Mouse (Mus musculus): ENCODE measurements at regions not wholly inside any gene's neighbourhood (a gene's known extent, or its start where the extent isn't known, plus 50 kb on each side); places are given as distances from the start of the nearest gene placed in this dataset.
A peak's percentile ranks its signal among the peaks of the same experiment; 100 is the strongest.
"Not testable (repeated sequence)": the region's sequence is repeated elsewhere in the genome, so short reads cannot be mapped to it uniquely, and the experiment has no call there.

DNA sequence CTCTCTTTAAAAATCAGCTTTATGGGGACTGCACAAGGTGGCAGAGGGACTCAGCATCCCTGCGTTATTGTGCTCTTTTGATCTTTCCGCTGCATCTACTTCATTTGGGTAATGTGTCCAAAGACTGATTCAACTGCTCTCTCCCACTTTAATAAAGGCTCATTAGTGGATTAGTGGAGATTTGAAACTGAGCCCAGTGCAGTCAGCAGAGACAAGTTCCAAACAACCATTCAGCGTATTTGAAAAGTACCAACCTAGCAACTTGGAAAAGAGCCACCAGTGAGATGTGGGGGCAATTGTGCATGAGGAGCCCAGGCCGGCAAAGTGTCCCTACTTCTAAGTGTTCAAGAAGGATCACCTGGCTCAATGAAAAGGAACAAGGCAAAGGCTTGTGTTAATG is 183.4 kb downstream of the Basp1 start:
- ATAC-seq (ENCODE audit: low FRiP score) (no peak), DNase-seq (ENCODE audit: low spot score, missing footprints) (peak; percentile 33)
- Histone ChIP-seq H3K4me2 (no peak overlapping the region), H3K36me3 (ENCODE audit: control insufficient read depth, insufficient read depth, low read length) (no peaks in the 10 kb centered on the region), H3K27me3 (ENCODE audit: control insufficient read depth, insufficient read depth, low read length) (no peaks in the 10 kb centered on the region), H3K4me1 (ENCODE audit: control insufficient read depth, insufficient read depth, low read length) (no peaks in the 10 kb centered on the region), H3K9me3 (ENCODE audit: control insufficient read depth, low read length) (no peaks in the 10 kb centered on the region), H3K9ac (ENCODE audit: low read length) (no peak overlapping the region), H3K4me3 (ENCODE audit: low read depth, low read length) (no peak overlapping the region), H3K27ac (ENCODE audit: low read depth, low read length) (no peak overlapping the region)
- 79% methylated on average over 4 of the region's 4 CpGs for WGBS

DNA sequence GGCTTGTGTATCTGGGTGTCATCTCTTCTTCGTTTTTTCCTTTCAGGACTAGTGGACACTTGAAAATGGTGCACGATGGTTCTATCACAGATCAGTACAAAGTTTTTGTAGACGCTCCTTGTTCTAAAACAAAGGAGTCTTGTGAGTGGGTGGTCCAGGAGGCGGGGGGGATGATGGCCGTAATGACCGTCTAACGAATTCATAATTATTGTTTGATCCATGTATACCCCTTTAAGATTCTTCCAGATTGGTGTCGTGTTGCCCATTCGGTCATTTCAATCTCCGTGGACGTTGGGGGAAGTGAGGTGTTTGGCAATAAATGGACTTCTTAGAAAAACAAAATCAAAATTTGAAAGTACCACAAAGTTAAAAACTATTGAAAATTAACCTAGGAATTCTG is 183.8 kb downstream of the Basp1 start:
- no peak overlapping the region for H3K4me3 ChIP-seq (ENCODE audit: low read depth, low read length)
- no peaks in the 10 kb centered on the region for H3K9me3 ChIP-seq (ENCODE audit: control insufficient read depth, low read length)
- no peak overlapping the region for H3K27ac ChIP-seq (ENCODE audit: low read depth, low read length)
- 95% methylated on average over 11 of the region's 11 CpGs for WGBS
- H3K4me2 ChIP-seq = no peak overlapping the region
- ATAC-seq (ENCODE audit: low FRiP score) (no peak), DNase-seq (ENCODE audit: low spot score, missing footprints) (peak; percentile 26)
- no peaks in the 10 kb centered on the region for H3K4me1 ChIP-seq (ENCODE audit: control insufficient read depth, insufficient read depth, low read length)
- no peaks in the 10 kb centered on the region for H3K36me3 ChIP-seq (ENCODE audit: control insufficient read depth, insufficient read depth, low read length)
- H3K27me3 ChIP-seq (ENCODE audit: control insufficient read depth, insufficient read depth, low read length) = no peaks in the 10 kb centered on the region
- H3K9ac ChIP-seq (ENCODE audit: low read length) = no peak overlapping the region

DNA sequence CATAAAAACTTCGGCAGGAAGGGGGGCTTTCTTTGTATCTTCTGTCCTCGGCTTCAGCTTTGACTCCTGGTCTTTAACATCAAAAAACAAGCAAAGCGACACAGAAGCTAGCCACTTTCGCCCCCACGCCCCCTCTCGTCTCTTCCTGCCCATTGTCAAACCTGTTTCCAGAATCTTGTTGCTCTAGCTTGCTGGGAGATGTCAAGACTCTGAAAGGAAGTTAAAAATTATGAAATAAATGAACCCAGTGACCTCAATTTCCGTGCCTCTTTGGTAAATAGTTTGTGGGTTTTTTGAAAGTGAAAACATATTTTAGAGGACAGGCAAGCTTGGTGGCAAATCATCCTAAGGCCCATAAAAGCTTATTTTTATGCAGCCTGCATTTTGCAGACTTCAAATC is 186.1 kb downstream of the Basp1 start:
- Histone ChIP-seq H3K9ac (ENCODE audit: low read length) (no peak overlapping the region), H3K9me3 (ENCODE audit: control insufficient read depth, low read length) (no peaks in the 10 kb centered on the region), H3K36me3 (ENCODE audit: control insufficient read depth, insufficient read depth, low read length) (no peaks in the 10 kb centered on the region), H3K4me1 (ENCODE audit: control insufficient read depth, insufficient read depth, low read length) (no peaks in the 10 kb centered on the region), H3K27ac (ENCODE audit: low read depth, low read length) (no peak overlapping the region), H3K4me3 (ENCODE audit: low read depth, low read length) (no peak overlapping the region), H3K27me3 (ENCODE audit: control insufficient read depth, insufficient read depth, low read length) (no peaks in the 10 kb centered on the region), H3K4me2 (no peak overlapping the region)
- ATAC-seq (ENCODE audit: low FRiP score) = no peak
- peak; percentile 60 for DNase-seq (ENCODE audit: low spot score, missing footprints)
- WGBS = 74% methylated on average over 7 of the region's 7 CpGs

DNA sequence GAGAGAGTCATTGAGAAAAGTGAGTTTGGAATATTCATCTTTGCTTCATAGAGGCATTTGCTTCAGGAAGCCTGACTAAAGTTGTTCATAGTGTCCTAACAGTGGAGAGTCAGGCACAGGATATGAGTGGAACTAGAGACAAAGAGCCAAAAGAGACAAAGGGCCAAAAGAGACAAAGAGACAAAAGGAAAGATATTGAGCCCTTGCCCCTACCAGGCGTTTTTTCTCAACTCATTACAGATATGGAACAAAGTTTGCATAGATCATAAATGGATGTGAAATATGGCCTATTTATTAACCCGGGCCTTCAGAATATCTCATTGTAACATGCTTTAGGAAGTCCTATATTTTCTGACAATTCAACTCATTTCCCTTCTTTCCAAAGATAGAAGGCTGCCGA is 187.6 kb downstream of the Basp1 start:
- no peak overlapping the region for H3K4me3 ChIP-seq (ENCODE audit: low read depth, low read length)
- no peak overlapping the region for H3K4me2 ChIP-seq
- no peaks in the 10 kb centered on the region for H3K9me3 ChIP-seq (ENCODE audit: control insufficient read depth, low read length)
- no peak for ATAC-seq (ENCODE audit: low FRiP score)
- H3K27ac ChIP-seq (ENCODE audit: low read depth, low read length) = no peak overlapping the region
- H3K9ac ChIP-seq (ENCODE audit: low read length) = no peak overlapping the region
- WGBS = 24% methylated on average over 3 of the region's 3 CpGs
- no peaks in the 10 kb centered on the region for H3K4me1 ChIP-seq (ENCODE audit: control insufficient read depth, insufficient read depth, low read length)
- no peaks in the 10 kb centered on the region for H3K36me3 ChIP-seq (ENCODE audit: control insufficient read depth, insufficient read depth, low read length)
- DNase-seq (ENCODE audit: low spot score, missing footprints) = peak; percentile 59
- no peaks in the 10 kb centered on the region for H3K27me3 ChIP-seq (ENCODE audit: control insufficient read depth, insufficient read depth, low read length)

DNA sequence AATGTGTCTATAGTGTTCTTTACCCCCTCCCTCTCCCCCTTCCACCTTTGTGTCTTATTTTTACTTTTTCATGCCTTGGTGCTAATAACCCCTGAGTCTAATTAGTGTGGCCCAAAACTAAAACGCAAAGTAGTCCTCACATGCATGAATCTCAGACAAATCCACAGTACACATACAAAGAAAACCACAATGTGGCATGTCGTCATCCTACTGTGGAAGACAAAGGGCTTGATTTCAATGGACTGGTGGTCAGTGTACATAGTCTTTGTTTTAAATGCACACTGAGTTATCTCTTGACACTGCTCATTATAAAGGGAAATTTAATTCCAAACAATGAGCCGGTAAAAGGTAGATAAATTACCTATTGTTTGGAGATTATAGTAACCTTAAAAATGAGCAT is 188.1 kb downstream of the Basp1 start:
- 44% methylated on average over 3 of the region's 3 CpGs for WGBS
- H3K9me3 ChIP-seq (ENCODE audit: control insufficient read depth, low read length) = no peaks in the 10 kb centered on the region
- no peak overlapping the region for H3K27ac ChIP-seq (ENCODE audit: low read depth, low read length)
- H3K36me3 ChIP-seq (ENCODE audit: control insufficient read depth, insufficient read depth, low read length) = no peaks in the 10 kb centered on the region
- no peaks in the 10 kb centered on the region for H3K27me3 ChIP-seq (ENCODE audit: control insufficient read depth, insufficient read depth, low read length)
- H3K9ac ChIP-seq (ENCODE audit: low read length) = no peak overlapping the region
- ATAC-seq (ENCODE audit: low FRiP score) (no peak), DNase-seq (ENCODE audit: low spot score, missing footprints) (peak; percentile 26)
- H3K4me1 ChIP-seq (ENCODE audit: control insufficient read depth, insufficient read depth, low read length) = no peaks in the 10 kb centered on the region
- no peak overlapping the region for H3K4me2 ChIP-seq
- H3K4me3 ChIP-seq (ENCODE audit: low read depth, low read length) = no peak overlapping the region

DNA sequence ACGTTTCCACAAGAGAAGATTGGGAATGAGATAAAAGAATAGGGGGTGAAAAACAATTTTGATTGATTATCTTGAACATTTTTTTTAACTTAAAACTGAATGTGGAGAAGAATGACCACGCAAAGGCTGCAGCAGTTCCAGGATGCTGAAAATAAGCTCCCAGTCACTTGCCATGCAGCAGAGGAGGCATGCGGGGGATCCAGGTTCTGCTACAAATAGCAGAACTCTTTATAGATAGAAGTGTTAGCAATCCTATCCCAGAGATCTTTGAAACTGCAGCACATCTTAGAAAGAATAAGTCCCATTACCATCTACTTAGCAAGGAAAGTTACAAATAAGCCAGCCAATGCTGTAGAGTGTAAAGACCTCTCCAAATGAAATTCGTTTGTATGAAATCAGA is 191.8 kb downstream of the Basp1 start:
- Histone ChIP-seq H3K9ac (ENCODE audit: low read length) (no peak overlapping the region), H3K4me2 (no peak overlapping the region)
- 84% methylated on average over 4 of the region's 4 CpGs for WGBS

DNA sequence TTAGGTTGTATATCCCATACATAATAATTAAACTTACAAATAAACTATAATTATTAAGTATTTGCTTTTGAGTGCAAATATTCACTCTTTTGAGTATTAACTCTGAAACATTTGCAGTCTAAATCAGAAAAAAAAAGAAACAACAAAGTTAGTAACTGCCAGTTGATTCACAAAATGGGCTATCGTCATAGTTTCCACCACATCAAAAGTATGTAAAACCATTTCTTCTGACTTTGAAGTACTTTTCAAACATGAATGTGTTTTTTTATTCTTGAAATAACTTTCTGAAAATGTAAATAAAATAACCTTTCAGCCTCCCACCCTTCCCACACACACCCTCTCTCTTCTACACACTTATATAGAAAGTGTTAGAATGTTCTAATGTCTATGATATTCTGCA is 197.2 kb downstream of the Basp1 start:
- H3K27me3 ChIP-seq (ENCODE audit: control insufficient read depth, insufficient read depth, low read length) = no peaks in the 10 kb centered on the region
- H3K4me3 ChIP-seq (ENCODE audit: low read depth, low read length) = no peak overlapping the region
- no peaks in the 10 kb centered on the region for H3K9me3 ChIP-seq (ENCODE audit: control insufficient read depth, low read length)
- no peak overlapping the region for H3K4me2 ChIP-seq
- H3K4me1 ChIP-seq (ENCODE audit: control insufficient read depth, insufficient read depth, low read length) = no peaks in the 10 kb centered on the region
- DNase-seq (ENCODE audit: low spot score, missing footprints) (no peak), ATAC-seq (ENCODE audit: low FRiP score) (no peak)
- no peaks in the 10 kb centered on the region for H3K36me3 ChIP-seq (ENCODE audit: control insufficient read depth, insufficient read depth, low read length)
- WGBS = 94% methylated on average over 1 of the region's 1 CpGs
- no peak overlapping the region for H3K27ac ChIP-seq (ENCODE audit: low read depth, low read length)
- H3K9ac ChIP-seq (ENCODE audit: low read length) = no peak overlapping the region

More for the DNA sequence above, 191.8 kb downstream of the Basp1 start:
- ATAC-seq (ENCODE audit: low FRiP score) (no peak), DNase-seq (ENCODE audit: low spot score, missing footprints) (no peak)
- Histone ChIP-seq H3K36me3 (ENCODE audit: control insufficient read depth, insufficient read depth, low read length) (no peaks in the 10 kb centered on the region), H3K9me3 (ENCODE audit: control insufficient read depth, low read length) (no peaks in the 10 kb centered on the region), H3K4me3 (ENCODE audit: low read depth, low read length) (no peak overlapping the region), H3K27me3 (ENCODE audit: control insufficient read depth, insufficient read depth, low read length) (no peaks in the 10 kb centered on the region), H3K27ac (ENCODE audit: low read depth, low read length) (no peak overlapping the region), H3K4me1 (ENCODE audit: control insufficient read depth, insufficient read depth, low read length) (no peaks in the 10 kb centered on the region)

DNA sequence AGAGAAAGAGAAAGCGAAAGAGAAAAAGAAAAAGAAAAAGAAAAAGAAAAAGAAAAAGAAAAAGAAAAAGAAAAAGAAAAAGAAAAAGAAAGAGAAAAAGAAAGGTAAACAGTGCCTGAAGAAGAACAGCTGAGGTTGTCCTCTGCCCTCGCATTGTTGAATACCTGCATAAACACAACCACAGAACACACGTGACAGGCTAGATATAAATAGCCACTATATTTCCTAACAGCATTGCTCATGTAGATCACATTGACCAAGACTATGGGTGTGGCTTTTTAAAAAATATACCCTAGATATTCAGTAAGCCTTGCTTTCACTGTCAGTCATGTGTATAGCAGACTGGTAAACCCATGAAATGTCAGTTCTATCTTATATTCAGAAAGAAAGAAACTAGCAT is 211.5 kb downstream of the Basp1 start:
- DNase-seq (ENCODE audit: low spot score, missing footprints) (no peak), ATAC-seq (ENCODE audit: low FRiP score) (no peak)
- no peaks in the 10 kb centered on the region for H3K36me3 ChIP-seq (ENCODE audit: control insufficient read depth, insufficient read depth, low read length)
- no peak overlapping the region for H3K4me2 ChIP-seq
- no peaks in the 10 kb centered on the region for H3K9me3 ChIP-seq (ENCODE audit: control insufficient read depth, low read length)
- H3K27me3 ChIP-seq (ENCODE audit: control insufficient read depth, insufficient read depth, low read length) = no peaks in the 10 kb centered on the region
- no peak overlapping the region for H3K4me3 ChIP-seq (ENCODE audit: low read depth, low read length)
- WGBS = 94% methylated on average over 3 of the region's 3 CpGs
- H3K4me1 ChIP-seq (ENCODE audit: control insufficient read depth, insufficient read depth, low read length) = no peaks in the 10 kb centered on the region
- no peak overlapping the region for H3K9ac ChIP-seq (ENCODE audit: low read length)
- H3K27ac ChIP-seq (ENCODE audit: low read depth, low read length) = no peak overlapping the region

DNA sequence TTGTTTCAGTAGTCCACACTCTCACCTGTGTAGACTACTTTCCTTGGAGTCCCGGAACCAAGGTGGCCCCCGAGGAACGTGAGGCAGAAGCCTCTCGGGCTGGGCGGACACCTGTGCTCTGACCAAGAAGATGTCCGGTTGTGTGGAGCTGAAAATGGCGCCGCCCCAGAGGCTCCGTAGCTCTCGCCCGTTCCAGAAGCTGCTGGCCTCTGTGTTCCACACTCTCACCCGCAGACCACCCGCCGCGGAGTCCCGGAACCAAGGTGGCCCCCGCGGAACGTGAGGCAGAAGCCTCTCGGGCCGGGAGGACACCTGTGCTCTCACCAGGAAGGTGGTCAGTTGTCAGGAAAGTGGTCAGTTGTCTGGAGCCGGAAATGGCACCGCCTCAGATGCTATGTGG is 213.3 kb downstream of the Basp1 start:
- H3K36me3 ChIP-seq (ENCODE audit: control insufficient read depth, insufficient read depth, low read length); H3K27me3 ChIP-seq (ENCODE audit: control insufficient read depth, insufficient read depth, low read length); H3K4me3 ChIP-seq (ENCODE audit: low read depth, low read length); H3K9me3 ChIP-seq (ENCODE audit: control insufficient read depth, low read length); H3K9ac ChIP-seq (ENCODE audit: low read length); H3K27ac ChIP-seq (ENCODE audit: low read depth, low read length); H3K4me2 ChIP-seq; DNase-seq (ENCODE audit: low spot score, missing footprints); ATAC-seq (ENCODE audit: low FRiP score); H3K4me1 ChIP-seq (ENCODE audit: control insufficient read depth, insufficient read depth, low read length): not testable (repeated sequence)
- 93% methylated on average over 23 of the region's 23 CpGs for WGBS

DNA sequence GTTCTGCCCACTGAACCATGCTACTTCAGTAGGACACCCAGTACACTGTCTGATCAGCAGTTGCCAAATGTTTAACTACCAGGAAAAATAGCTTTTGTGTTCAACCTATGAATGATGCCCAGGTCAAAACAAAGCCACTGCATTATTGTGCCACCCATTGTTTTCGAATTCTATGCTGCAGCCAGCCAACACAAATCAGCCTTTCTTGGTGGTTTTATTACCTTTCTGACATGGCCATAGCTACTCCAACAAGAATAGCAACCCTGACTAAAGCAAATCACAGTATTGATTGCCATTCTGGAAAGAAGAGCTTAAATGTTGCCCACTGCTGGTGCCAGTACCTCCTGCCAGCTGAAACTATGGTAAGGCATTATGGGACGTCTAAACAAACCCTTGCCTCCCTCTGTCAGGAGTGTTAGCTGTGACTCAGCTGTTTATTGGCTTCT is 225.7 kb downstream of the Basp1 start:
- Histone ChIP-seq H3K27me3 (ENCODE audit: control insufficient read depth, insufficient read depth, low read length) (no peaks in the 10 kb centered on the region), H3K4me2 (no peak overlapping the region), H3K27ac (ENCODE audit: low read depth, low read length) (no peak overlapping the region), H3K4me3 (ENCODE audit: low read depth, low read length) (no peak overlapping the region), H3K36me3 (ENCODE audit: control insufficient read depth, insufficient read depth, low read length) (no peaks in the 10 kb centered on the region), H3K9ac (ENCODE audit: low read length) (no peak overlapping the region), H3K4me1 (ENCODE audit: control insufficient read depth, insufficient read depth, low read length) (no peaks in the 10 kb centered on the region), H3K9me3 (ENCODE audit: control insufficient read depth, low read length) (no peaks in the 10 kb centered on the region)
- no peak for DNase-seq (ENCODE audit: low spot score, missing footprints)
- ATAC-seq (ENCODE audit: low FRiP score) = no peak
- WGBS = 74% methylated on average over 2 of the region's 2 CpGs

Data from midbrain, embryonic 11.5 days (tissue).